Mouse (Mus musculus) cerebellum, postnatal 4 days (tissue): ENCODE data around the gene Flad1.
"Not testable (repeated sequence)": the region's sequence is repeated elsewhere in the genome, so short reads cannot be mapped to it uniquely, and the experiment has no call there.

Experiments
- DNase-seq, 2 experiments: peaks; one replicate each; pipeline ENCODE4 v3.0.0; 2022; ENCODE audit warnings: low spot score in 2 of 2, mixed read lengths in 1 of 2

Flad1 gene

GRCm38 (mm10) chr3:89429021-89429420 is 17.4 kb upstream of the Flad1 start:
- not testable (repeated sequence) for DNase-seq

- DNase-seq, result no peak
Observed at GRCm38 (mm10) chr3:89425876-89426275, 14.2 kb upstream of the Flad1 start.

GRCm38 (mm10) chr3:89425141-89425525 is 13.5 kb upstream of the Flad1 start:
- no peak for DNase-seq

GRCm38 (mm10) chr3:89424416-89425140 is 12.9 kb upstream of the Flad1 start:
- DNase-seq, result no peak

GRCm38 (mm10) chr3:89422556-89423205 is 11.0 kb upstream of the Flad1 start:
- DNase-seq, result no peak

GRCm38 (mm10) chr3:89421810-89422473 is 10.3 kb upstream of the Flad1 start:
- no peak for DNase-seq

GRCm38 (mm10) chr3:89421002-89421774 is 9.5 kb upstream of the Flad1 start:
- peak in 1 of 2 experiments; percentile 43 for DNase-seq

- DNase-seq, result no peak
Observed at GRCm38 (mm10) chr3:89420421-89420820, 8.8 kb upstream of the Flad1 start.

GRCm38 (mm10) chr3:89419981-89420380 is 8.3 kb upstream of the Flad1 start:
- no peak for DNase-seq

- DNase-seq, result no peak
Observed at GRCm38 (mm10) chr3:89419571-89419970, 7.9 kb upstream of the Flad1 start.

GRCm38 (mm10) chr3:89418861-89419250 is 7.2 kb upstream of the Flad1 start:
- DNase-seq, result peak in 1 of 2 experiments; percentile 58

GRCm38 (mm10) chr3:89418170-89418860 is 6.6 kb upstream of the Flad1 start, which contains the start of the genes Cks1b and Shc1:
Cks1b (minus strand) TSS chr3:89418383.
Shc1 (plus strand) TSS chr3:89418443.
- peak; percentile 63 to 88 for DNase-seq

GRCm38 (mm10) chr3:89417840-89418169 is 6.1 kb upstream of the Flad1 start:
- no peak for DNase-seq

GRCm38 (mm10) chr3:89417131-89417530 is 5.5 kb upstream of the Flad1 start:
- DNase-seq, result no peak

GRCm38 (mm10) chr3:89416158-89416557 is 4.5 kb upstream of the Flad1 start:
- DNase-seq, result no peak

GRCm38 (mm10) chr3:89410864-89411263 is 806 bp downstream of the Flad1 start:
- no peak for DNase-seq

- DNase-seq, result no peak
Observed at GRCm38 (mm10) chr3:89409701-89410100, 2.0 kb downstream of the Flad1 start.

- DNase-seq, result no peak
Observed at GRCm38 (mm10) chr3:89408448-89408847, 3.2 kb downstream of the Flad1 start.

GRCm38 (mm10) chr3:89406887-89407286 is 4.8 kb downstream of the Flad1 start:
- DNase-seq, result no peak

GRCm38 (mm10) chr3:89402693-89403092 is 9.0 kb downstream of the Flad1 start, which contains the start of gene Lenep:
Lenep (minus strand) TSS chr3:89402793.
- no peak for DNase-seq

- no peak for DNase-seq
Observed at GRCm38 (mm10) chr3:89401329-89401728, 10.3 kb downstream of the Flad1 start.
